ENCODE assay signal across 25 mouse cellular contexts in the genomic region with DNA sequence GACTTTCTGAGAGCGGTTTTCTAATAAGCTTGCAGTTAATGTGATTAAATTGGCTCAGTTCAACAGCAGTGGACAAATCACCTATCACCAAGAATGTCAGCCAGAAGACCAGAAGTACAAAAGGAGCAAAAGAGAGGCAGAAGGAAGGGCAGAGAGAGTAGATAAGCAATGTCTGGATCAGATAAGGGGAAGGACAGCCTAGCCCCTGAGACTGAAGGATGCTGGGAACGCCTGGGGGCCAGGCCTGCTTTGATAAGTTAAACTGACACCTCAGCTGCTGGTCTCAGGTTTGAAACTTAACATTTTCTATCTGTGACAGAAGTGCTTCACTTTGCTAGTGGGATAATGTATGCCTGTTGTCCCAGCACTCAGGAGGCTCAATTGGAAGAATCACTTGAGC. TPM values are rescaled to one million over a fixed set of nuclear protein-coding genes. Genes with fewer than 3 reads are reported as not detected.
DNase-seq lines count a peak whose midpoint lies in the region; ATAC-seq and TF ChIP-seq lines count a peak whose summit lies in the region.
"Had no signal": no experiment of that assay in that cellular context is flagged by ENCODE, and none has a peak within 500 bp of the region (broad histone marks: within the 10 kb centered on the region; RNA-seq: fewer than 3 reads in every experiment).

No protein-coding gene starts in this region.

- H3K4me3 ChIP-seq in MEL (ENCODE audit: control insufficient read depth in 1 of 2, insufficient read depth in 1 of 2, low read depth in 2 of 2, low read length in 2 of 2), result peak overlapping the region in 1 of 2 experiments; percentile 25; a peak in 2 of 4 replicates
- no peak overlapping the region for H3K4me3 ChIP-seq in liver, embryonic 12.5 days
- no peak overlapping the region for H3K4me3 ChIP-seq in intestine, postnatal 0 days (ENCODE audit: low read depth, low read length)
- H3K4me3 ChIP-seq in hindbrain, embryonic 11.5 days (ENCODE audit: low read depth, low read length), result no peak overlapping the region
- H3K4me3 ChIP-seq: embryonic facial prominence, embryonic 13.5 days; heart, embryonic 12.5 days; hindbrain, embryonic 10.5 days; midbrain, embryonic 12.5 days; neural tube, embryonic 15.5 days had no signal

- ATAC-seq in liver, embryonic 12.5 days, result peak; percentile 42
- ATAC-seq in megakaryocyte progenitor cell, adult 5-6 weeks (replicated peaks; ENCODE audit: poor library complexity), result peak; percentile 58
- ATAC-seq in intestine, postnatal 0 days, result no peak
- ATAC-seq in hindbrain, embryonic 11.5 days (ENCODE audit: low FRiP score), result no peak
- ATAC-seq: forebrain, embryonic 14.5 days had no signal

- no peak overlapping the region for H3K9ac ChIP-seq in MEL (ENCODE audit: control insufficient read depth, low read depth, low read length, poor library complexity, severe bottlenecking)
- peak overlapping the region; percentile 31; the same call in 1 of the 2 replicates for H3K9ac ChIP-seq in liver, embryonic 12.5 days
- H3K9ac ChIP-seq in intestine, postnatal 0 days (ENCODE audit: low read depth, low read length), result no peak overlapping the region
- no peak overlapping the region for H3K9ac ChIP-seq in hindbrain, embryonic 11.5 days (ENCODE audit: low read depth, low read length)
- H3K9ac ChIP-seq: embryonic facial prominence, embryonic 13.5 days; heart, embryonic 12.5 days; midbrain, embryonic 12.5 days; neural tube, embryonic 15.5 days had no signal

- no peaks in the 10 kb centered on the region for H3K9me3 ChIP-seq in MEL (replicated peaks; ENCODE audit: insufficient read depth, low read length)
- H3K9me3 ChIP-seq in liver, embryonic 12.5 days (replicated peaks), result no peaks in the 10 kb centered on the region
- no peaks in the 10 kb centered on the region for H3K9me3 ChIP-seq in intestine, postnatal 0 days (ENCODE audit: control insufficient read depth)
- no peaks in the 10 kb centered on the region for H3K9me3 ChIP-seq in hindbrain, embryonic 11.5 days (ENCODE audit: control insufficient read depth, low read length)
- H3K9me3 ChIP-seq: embryonic facial prominence, embryonic 13.5 days; heart, embryonic 12.5 days; hindbrain, embryonic 10.5 days; midbrain, embryonic 12.5 days; neural tube, embryonic 15.5 days had no signal

- peak; percentile 79 for DNase-seq in 416B (ENCODE audit: low read depth)
- peak; percentile 77 for DNase-seq in MEL (ENCODE audit: low read depth, low spot score)
- DNase-seq in kidney, postnatal 25 days, result no peak
- no peak for DNase-seq in hindbrain, embryonic 11.5 days (ENCODE audit: low spot score)
- DNase-seq: adrenal gland, postnatal 14 days; B cell, adult 2 months; cerebellum, adult 11 months; cerebellum, adult 9-11 months; embryo, embryonic 11 days; gastrocnemius, postnatal 10 days; heart, postnatal 10 days; kidney, adult 18-20 months; lung, adult 18-20 months; lung, postnatal 10 days had no signal

- no peak for TF ChIP-seq POLR2A in MEL (IDR thresholded peaks at IDR 0.05; ENCODE audit: control insufficient read depth in 1 of 2, insufficient read depth in 1 of 2, low read depth in 1 of 2, low read length in 2 of 2, poor library complexity in 1 of 2)

- H3K27me3 ChIP-seq in MEL (ENCODE audit: control insufficient read depth in 1 of 2, insufficient read depth in 2 of 2, low read length in 2 of 2), result no peaks in the 10 kb centered on the region
- 0 out of 2 replicates have a peak, but pooled peaks cover 2% of the 10 kb centered on the region for H3K27me3 ChIP-seq in liver, embryonic 12.5 days (replicated peaks)
- no peaks in the 10 kb centered on the region for H3K27me3 ChIP-seq in intestine, postnatal 0 days (replicated peaks; ENCODE audit: control insufficient read depth, insufficient read depth, low read length)
- H3K27me3 ChIP-seq in hindbrain, embryonic 11.5 days (ENCODE audit: control insufficient read depth, insufficient read depth, low read length), result no peaks in the 10 kb centered on the region
- H3K27me3 ChIP-seq: CH12.LX; embryonic facial prominence, embryonic 13.5 days; heart, embryonic 12.5 days had no signal

- H3K4me1 ChIP-seq in MEL (ENCODE audit: control insufficient read depth in 1 of 2, insufficient read depth in 2 of 2, low read length in 2 of 2), result peaks cover 0 to 18% of the 10 kb centered on the region in 2 experiments; a peak in 3 of 4 replicates
- H3K4me1 ChIP-seq in liver, embryonic 12.5 days, result peaks cover 58% of the 10 kb centered on the region
- H3K4me1 ChIP-seq in intestine, postnatal 0 days (replicated peaks; ENCODE audit: control insufficient read depth, insufficient read depth, low read length), result no peaks in the 10 kb centered on the region
- H3K4me1 ChIP-seq in hindbrain, embryonic 11.5 days (replicated peaks; ENCODE audit: control insufficient read depth, insufficient read depth, low read length), result no peaks in the 10 kb centered on the region
- H3K4me1 ChIP-seq: midbrain, embryonic 12.5 days; neural tube, embryonic 15.5 days had no signal

- TF ChIP-seq EP300 in MEL (IDR thresholded peaks at IDR 0.05; ENCODE audit: low read depth in 1 of 2, low read length in 2 of 2), result peak in 1 of 2 experiments; percentile 82; a peak in 3 of 4 replicates

- peak overlapping the region; percentile 64 for H3K27ac ChIP-seq in MEL (ENCODE audit: control insufficient read depth, low read depth, low read length)
- H3K27ac ChIP-seq in liver, embryonic 12.5 days, result peak overlapping the region; percentile 51; the same call in 1 of the 2 replicates
- no peak overlapping the region for H3K27ac ChIP-seq in intestine, postnatal 0 days (ENCODE audit: low read depth, low read length)
- no peak overlapping the region for H3K27ac ChIP-seq in hindbrain, embryonic 11.5 days (ENCODE audit: low read depth, low read length)
- H3K27ac ChIP-seq: embryonic facial prominence, embryonic 13.5 days; hindbrain, embryonic 10.5 days; midbrain, embryonic 12.5 days; neural tube, embryonic 15.5 days had no signal

- no peaks in the 10 kb centered on the region; the same call in 1 of the 2 replicates for H3K79me2 ChIP-seq in MEL (ENCODE audit: control insufficient read depth, insufficient read depth, low read length, poor library complexity)

- WGBS in liver, embryonic 12.5 days (ENCODE audit: insufficient replicate concordance), result 16% methylated on average over 2 of the region's 2 CpGs
- 37% methylated on average over 2 of the region's 2 CpGs for WGBS in intestine, postnatal 0 days
- 39% methylated on average over 2 of the region's 2 CpGs for WGBS in hindbrain, embryonic 11.5 days

- TF ChIP-seq CTCF in MEL (IDR thresholded peaks at IDR 0.05 in 2 of 3, conservative IDR thresholded peaks at IDR 0.05 in 1 of 3; ENCODE audit: control insufficient read depth in 1 of 3, insufficient read depth in 1 of 3, low read depth in 2 of 3, low read length in 3 of 3, poor library complexity in 1 of 3, severe bottlenecking in 1 of 3), result no peak
- no peak for TF ChIP-seq CTCF in intestine, postnatal 0 days (IDR thresholded peaks at IDR 0.05; ENCODE audit: low read depth)

- no peak for TF ChIP-seq RAD21 in MEL (IDR thresholded peaks at IDR 0.05; ENCODE audit: low read depth, low read length)

- peaks cover 0 to 13% of the 10 kb centered on the region in 2 experiments; a peak in 2 of 4 replicates for H3K36me3 ChIP-seq in MEL (ENCODE audit: control insufficient read depth in 1 of 2, insufficient read depth in 2 of 2, low read length in 2 of 2)
- H3K36me3 ChIP-seq in liver, embryonic 12.5 days, result no peaks in the 10 kb centered on the region
- H3K36me3 ChIP-seq in intestine, postnatal 0 days (ENCODE audit: control insufficient read depth, insufficient read depth), result no peaks in the 10 kb centered on the region
- H3K36me3 ChIP-seq in hindbrain, embryonic 11.5 days (ENCODE audit: control insufficient read depth, insufficient read depth, low read length), result no peaks in the 10 kb centered on the region
- H3K36me3 ChIP-seq: embryonic facial prominence, embryonic 13.5 days; heart, embryonic 12.5 days; hindbrain, embryonic 10.5 days; midbrain, embryonic 12.5 days; neural tube, embryonic 15.5 days had no signal

- H3K4me2 ChIP-seq in liver, embryonic 12.5 days, result peak overlapping the region; percentile 36
- H3K4me2 ChIP-seq in intestine, postnatal 0 days (replicated peaks; ENCODE audit: low read depth), result no peak overlapping the region
- no peak overlapping the region for H3K4me2 ChIP-seq in hindbrain, embryonic 11.5 days (replicated peaks; ENCODE audit: low read depth, low read length)
- H3K4me2 ChIP-seq: embryonic facial prominence, embryonic 13.5 days; heart, embryonic 12.5 days; midbrain, embryonic 12.5 days; neural tube, embryonic 15.5 days had no signal

RNA-seq across cellular contexts. Expression of a gene that starts 16.1 kb away (rescaled TPM):
- 0.69 and 0.75 TPM in 2 replicates for total RNA-seq in MEL (2012; rRNA removed)
- polyA plus RNA-seq in MEL (2012; ENCODE audit: insufficient read depth in 1 of 2, insufficient read length in 2 of 2, low read depth in 1 of 2, low replicate concordance in 2 of 2, missing spikeins in 1 of 2), result 1 to 10 TPM in 1 of 2 experiments, not detected in 1; 3.5 TPM
- 2.1 and 2.3 TPM in 2 replicates for polyA plus RNA-seq in liver, embryonic 12.5 days (2016; fragmentation: Nextera tagmentation; extraction: Ambion mirVana)
- total RNA-seq in megakaryocyte progenitor cell, adult 5-6 weeks (2015), result 2.0 and 4.2 TPM in 2 replicates
- 1.0 and 4.8 TPM in 2 replicates for total RNA-seq in megakaryocyte progenitor cell, adult 5-6 weeks (2017)
- 1.9 and 2.9 TPM in 2 replicates for polyA plus RNA-seq in intestine, postnatal 0 days (2015; fragmentation: Nextera tagmentation; extraction: Ambion mirVana)
- polyA plus RNA-seq in hindbrain, embryonic 11.5 days (2014; fragmentation: Nextera tagmentation; extraction: Ambion mirVana), result 8.7 and 10.5 TPM in 2 replicates

RNA-seq across cellular contexts. Expression of a gene that starts 32.9 kb away (rescaled TPM):
- 0.39 and 0.62 TPM in 2 replicates for total RNA-seq in MEL (2012; rRNA removed)
- 1 to 10 TPM in 1 of 2 experiments, not detected in 1; 6.1 TPM for polyA plus RNA-seq in MEL (2012; ENCODE audit: insufficient read depth in 1 of 2, insufficient read length in 2 of 2, low read depth in 1 of 2, low replicate concordance in 2 of 2, missing spikeins in 1 of 2)
- polyA plus RNA-seq in liver, embryonic 12.5 days (2016; fragmentation: Nextera tagmentation; extraction: Ambion mirVana), result 16.1 and 17.0 TPM in 2 replicates
- total RNA-seq in megakaryocyte progenitor cell, adult 5-6 weeks (2015), result 384 and 416 TPM in 2 replicates
- total RNA-seq in megakaryocyte progenitor cell, adult 5-6 weeks (2017), result 406 and 474 TPM in 2 replicates
- 13.9 and 15.8 TPM in 2 replicates for polyA plus RNA-seq in intestine, postnatal 0 days (2015; fragmentation: Nextera tagmentation; extraction: Ambion mirVana)
- 9.6 TPM in 2 replicates for polyA plus RNA-seq in hindbrain, embryonic 11.5 days (2014; fragmentation: Nextera tagmentation; extraction: Ambion mirVana)

RNA-seq across cellular contexts. Expression of a gene that starts 52.8 kb away (rescaled TPM):
- total RNA-seq in MEL (2012; rRNA removed), result 79.4 and 88.2 TPM in 2 replicates
- polyA plus RNA-seq in MEL (2012; ENCODE audit: insufficient read depth in 1 of 2, insufficient read length in 2 of 2, low read depth in 1 of 2, low replicate concordance in 2 of 2, missing spikeins in 1 of 2), result 100 to 1,000 TPM in 1 of 2 experiments, not detected in 1; 224 TPM
- 140 and 155 TPM in 2 replicates for polyA plus RNA-seq in liver, embryonic 12.5 days (2016; fragmentation: Nextera tagmentation; extraction: Ambion mirVana)
- 154 and 160 TPM in 2 replicates for total RNA-seq in megakaryocyte progenitor cell, adult 5-6 weeks (2015)
- total RNA-seq in megakaryocyte progenitor cell, adult 5-6 weeks (2017), result 63.2 and 69.4 TPM in 2 replicates
- polyA plus RNA-seq in intestine, postnatal 0 days (2015; fragmentation: Nextera tagmentation; extraction: Ambion mirVana), result 439 and 453 TPM in 2 replicates
- 259 and 284 TPM in 2 replicates for polyA plus RNA-seq in hindbrain, embryonic 11.5 days (2014; fragmentation: Nextera tagmentation; extraction: Ambion mirVana)

RNA-seq across cellular contexts. Expression of a gene that starts 52.9 kb away (rescaled TPM):
- total RNA-seq in MEL (2012; rRNA removed), result 0.10 TPM in 1 of 2 replicates, not detected in the other
- under 1 TPM in 1 of 2 experiments, not detected in 1; 0.28 TPM for polyA plus RNA-seq in MEL (2012; ENCODE audit: insufficient read depth in 1 of 2, insufficient read length in 2 of 2, low read depth in 1 of 2, low replicate concordance in 2 of 2, missing spikeins in 1 of 2)
- polyA plus RNA-seq in liver, embryonic 12.5 days (2016; fragmentation: Nextera tagmentation; extraction: Ambion mirVana), result 0.10 and 0.18 TPM in 2 replicates
- not detected in 2 replicates for total RNA-seq in megakaryocyte progenitor cell, adult 5-6 weeks (2015)
- not detected in 2 replicates for total RNA-seq in megakaryocyte progenitor cell, adult 5-6 weeks (2017)
- polyA plus RNA-seq in intestine, postnatal 0 days (2015; fragmentation: Nextera tagmentation; extraction: Ambion mirVana), result 0.80 and 1.1 TPM in 2 replicates
- 0.99 and 1.5 TPM in 2 replicates for polyA plus RNA-seq in hindbrain, embryonic 11.5 days (2014; fragmentation: Nextera tagmentation; extraction: Ambion mirVana)
- total RNA-seq: layer of hippocampus, postnatal 14 days had no signal

Comparison
In these comparisons a context has a peak if more than half of its experiments do, and no peak if none do; other contexts are left out.
1. DNase-seq: peak in 416B (single experiment) and MEL (single experiment); none in kidney, postnatal 25 days (0 of 2) and hindbrain, embryonic 11.5 days (single experiment).
2. H3K27ac ChIP-seq: peak in MEL (single experiment) and liver, embryonic 12.5 days (single experiment); none in intestine, postnatal 0 days (single experiment) and hindbrain, embryonic 11.5 days (single experiment).
3. ATAC-seq: peak in liver, embryonic 12.5 days (single experiment) and megakaryocyte progenitor cell, adult 5-6 weeks (single experiment); none in intestine, postnatal 0 days (single experiment) and hindbrain, embryonic 11.5 days (single experiment).